8 mouse cellular contexts compared by ENCODE assay signal in the genomic region with DNA sequence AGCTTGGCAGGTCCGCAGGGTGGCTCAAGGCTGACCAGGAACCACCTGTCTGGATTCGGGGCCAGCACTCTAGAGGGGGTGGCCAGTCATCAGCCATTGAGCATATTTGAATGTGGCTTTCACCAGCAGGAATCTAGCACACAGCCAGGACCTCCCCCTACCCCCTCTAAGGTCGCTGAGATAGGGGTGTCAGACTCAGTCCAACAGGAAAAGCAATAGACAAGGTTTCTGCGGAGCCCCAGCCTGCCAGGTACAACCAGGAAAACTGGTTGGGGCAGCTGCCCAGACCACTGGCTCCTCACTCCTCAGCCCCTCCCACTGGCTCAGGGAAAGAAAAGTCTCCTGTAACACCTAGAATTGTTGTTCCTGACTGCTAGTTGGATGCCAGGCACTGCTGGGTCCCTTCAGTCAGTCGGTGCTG. TPM values are rescaled to one million over a fixed set of nuclear protein-coding genes. Genes with fewer than 3 reads are reported as not detected.
A peak's percentile ranks its signal among the peaks of the same experiment; 100 is the strongest.
DNase-seq lines count a peak whose midpoint lies in the region; ATAC-seq and TF ChIP-seq lines count a peak whose summit lies in the region.

No protein-coding gene starts in this region.

- H3K4me1 ChIP-seq in forebrain, embryonic 12.5 days = peaks cover 13% of the 10 kb centered on the region
- H3K4me1 ChIP-seq in midbrain, embryonic 10.5 days = peaks cover 26% of the 10 kb centered on the region

- H3K9ac ChIP-seq in forebrain, embryonic 12.5 days = 0 out of 2 replicates have a peak overlapping the region, but pooled peaks have one; percentile 30

- intact Hi-C loops in gastrocnemius, adult 2 months (cut with DNase I) = no loop called here
- intact Hi-C loops in left cerebral cortex, postnatal 10 days (cut with DNase I) = no loop called here

- peak overlapping the region; percentile 91 for H3K27ac ChIP-seq in gastrocnemius, adult 2 months
- H3K27ac ChIP-seq in forebrain, embryonic 12.5 days = 0 out of 2 replicates have a peak overlapping the region, but pooled peaks have one; percentile 54
- peak overlapping the region; percentile 64 for H3K27ac ChIP-seq in midbrain, embryonic 10.5 days (replicated peaks)

- peak overlapping the region; percentile 65 for H3K4me3 ChIP-seq in gastrocnemius, adult 2 months
- peak overlapping the region; percentile 20; the same call in 1 of the 2 replicates for H3K4me3 ChIP-seq in forebrain, embryonic 12.5 days (replicated peaks)
- H3K4me3 ChIP-seq in midbrain, embryonic 10.5 days = peak overlapping the region; percentile 33; the same call in 1 of the 2 replicates

- TF ChIP-seq CTCF in gastrocnemius, adult 2 months (IDR thresholded peaks at IDR 0.05) = no peak

- WGBS in forebrain, embryonic 12.5 days = 35% methylated on average over 5 of the region's 5 CpGs
- WGBS in midbrain, embryonic 10.5 days = 30% methylated on average over 5 of the region's 5 CpGs

- ATAC-seq in forebrain, embryonic 12.5 days (ENCODE audit: low FRiP score) = no peak

- H3K36me3 ChIP-seq in forebrain, embryonic 12.5 days (replicated peaks) = no peaks in the 10 kb centered on the region
- peaks cover 7% of the 10 kb centered on the region for H3K36me3 ChIP-seq in midbrain, embryonic 10.5 days

- DNase-seq in gastrocnemius, adult 2 months = no peak
- DNase-seq in gastrocnemius, adult 8-10 months (ENCODE audit: low spot score in 2 of 2) = no peak
- peak; percentile 78 for DNase-seq in kidney, postnatal 14 days
- no peak for DNase-seq in midbrain, embryonic 10.5 days (ENCODE audit: low spot score)
- DNase-seq in left cerebral cortex, postnatal 10 days (ENCODE audit: extremely low spot score in 1 of 2, low spot score in 2 of 2) = no peak
- DNase-seq in frontal cortex, postnatal 14 days (ENCODE audit: low spot score in 2 of 2) = no peak
- DNase-seq in spleen, adult 18-20 months = no peak

- H3K9me3 ChIP-seq in forebrain, embryonic 12.5 days = no peaks in the 10 kb centered on the region
- H3K9me3 ChIP-seq in midbrain, embryonic 10.5 days (replicated peaks) = no peaks in the 10 kb centered on the region

- H3K27me3 ChIP-seq in forebrain, embryonic 12.5 days = peaks cover 5% of the 10 kb centered on the region
- peaks cover 13% of the 10 kb centered on the region for H3K27me3 ChIP-seq in midbrain, embryonic 10.5 days (ENCODE audit: low read depth, poor library complexity, severe bottlenecking)

- peak overlapping the region; percentile 47 for H3K4me2 ChIP-seq in forebrain, embryonic 12.5 days

RNA-seq across cellular contexts. Expression of gene Ier5l, which starts 10.7 kb away (rescaled TPM):
- 1 to 10 TPM in 1 of 2 experiments, under 1 TPM in 1; 0.97 to 1.1 TPM for total RNA-seq in gastrocnemius, adult 2 months (2021)
- total RNA-seq in gastrocnemius, adult 8-10 months (2022) = 1 to 10 TPM in 3 of 4 experiments, under 1 TPM in 1; 0.96 to 1.7 (median 1.4) TPM
- 2.3 and 2.7 TPM in 2 replicates for polyA plus RNA-seq in forebrain, embryonic 12.5 days (2016; fragmentation: Nextera tagmentation; extraction: Ambion mirVana)
- 2.0 and 2.3 TPM in 2 replicates for polyA plus RNA-seq in midbrain, embryonic 10.5 days (2016; fragmentation: Nextera tagmentation; extraction: Ambion mirVana)
- total RNA-seq in left cerebral cortex, postnatal 10 days (2021) = 1 to 10 TPM; 7.8 to 9.8 TPM

RNA-seq across cellular contexts. Expression of gene Ptpa, which starts 47.5 kb away (rescaled TPM):
- 10 to 100 TPM; 48.9 to 86.1 TPM for total RNA-seq in gastrocnemius, adult 2 months (2021)
- total RNA-seq in gastrocnemius, adult 8-10 months (2022) = 10 to 100 TPM; 55.6 to 70.0 (median 63.9) TPM
- 131 and 144 TPM in 2 replicates for polyA plus RNA-seq in forebrain, embryonic 12.5 days (2016; fragmentation: Nextera tagmentation; extraction: Ambion mirVana)
- 151 and 152 TPM in 2 replicates for polyA plus RNA-seq in midbrain, embryonic 10.5 days (2016; fragmentation: Nextera tagmentation; extraction: Ambion mirVana)
- 100 to 1,000 TPM; 144 to 145 TPM for total RNA-seq in left cerebral cortex, postnatal 10 days (2021)

RNA-seq across cellular contexts. Expression of gene Crat, which starts 47.7 kb away (rescaled TPM):
- total RNA-seq in gastrocnemius, adult 2 months (2021) = 100 to 1,000 TPM; 362 to 422 TPM
- 100 to 1,000 TPM; 355 to 420 (median 382) TPM for total RNA-seq in gastrocnemius, adult 8-10 months (2022)
- polyA plus RNA-seq in forebrain, embryonic 12.5 days (2016; fragmentation: Nextera tagmentation; extraction: Ambion mirVana) = 22.5 and 23.0 TPM in 2 replicates
- polyA plus RNA-seq in midbrain, embryonic 10.5 days (2016; fragmentation: Nextera tagmentation; extraction: Ambion mirVana) = 22.5 and 23.7 TPM in 2 replicates
- total RNA-seq in left cerebral cortex, postnatal 10 days (2021) = 10 to 100 TPM; 39.7 to 40.3 TPM

Comparison
In these comparisons a context has a peak if more than half of its experiments do, and no peak if none do; other contexts are left out.
1. RNA of gene Crat, which starts 47.7 kb away (total RNA-seq): 362 to 422 TPM in gastrocnemius, adult 2 months and 355 to 420 TPM in gastrocnemius, adult 8-10 months; 39.7 to 40.3 TPM in left cerebral cortex, postnatal 10 days; every median in the first group is over 4 times any median in the second.
2. Peak in every context shown above with its lines, with median percentiles within 50 percentile points of each other: H3K27ac ChIP-seq and H3K4me3 ChIP-seq.